Mouse (Mus musculus): ENCODE results near the gene Angptl7. TPM values are rescaled to one million over a fixed set of nuclear protein-coding genes. Genes with fewer than 3 reads are reported as not detected.

The Angptl7 gene
- polyA plus RNA-seq (2017; shearing (Covaris generic)) = under 1 TPM in 1 of 2 experiments, not detected in 1; 0.55 TPM

DNA sequence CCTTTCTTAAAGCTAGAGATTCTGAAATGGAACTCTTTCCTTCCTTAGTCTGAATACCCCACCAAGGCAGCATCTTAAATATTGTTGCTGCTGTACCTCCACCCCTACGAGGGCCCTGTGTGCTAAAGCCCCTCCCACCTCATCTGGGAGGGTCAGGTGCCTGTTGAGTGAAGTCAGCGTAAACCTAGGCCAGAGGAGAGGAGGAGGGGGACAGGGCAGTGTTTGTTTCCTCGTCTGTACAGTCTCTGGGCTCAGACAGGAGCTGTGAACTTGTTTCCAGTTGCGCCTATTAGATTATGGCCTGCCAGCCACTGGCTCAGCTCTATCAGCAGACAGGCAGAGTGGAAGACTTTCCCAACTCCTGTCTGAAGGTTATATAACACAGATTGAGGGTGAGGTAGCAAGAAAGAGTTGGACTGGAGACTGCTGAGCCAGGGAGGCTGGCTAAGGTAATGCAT is at the start of gene Angptl7:
Gene Angptl7, minus strand, starts transcription at position 51 of the 458 bp plus-strand sequence.

DNA sequence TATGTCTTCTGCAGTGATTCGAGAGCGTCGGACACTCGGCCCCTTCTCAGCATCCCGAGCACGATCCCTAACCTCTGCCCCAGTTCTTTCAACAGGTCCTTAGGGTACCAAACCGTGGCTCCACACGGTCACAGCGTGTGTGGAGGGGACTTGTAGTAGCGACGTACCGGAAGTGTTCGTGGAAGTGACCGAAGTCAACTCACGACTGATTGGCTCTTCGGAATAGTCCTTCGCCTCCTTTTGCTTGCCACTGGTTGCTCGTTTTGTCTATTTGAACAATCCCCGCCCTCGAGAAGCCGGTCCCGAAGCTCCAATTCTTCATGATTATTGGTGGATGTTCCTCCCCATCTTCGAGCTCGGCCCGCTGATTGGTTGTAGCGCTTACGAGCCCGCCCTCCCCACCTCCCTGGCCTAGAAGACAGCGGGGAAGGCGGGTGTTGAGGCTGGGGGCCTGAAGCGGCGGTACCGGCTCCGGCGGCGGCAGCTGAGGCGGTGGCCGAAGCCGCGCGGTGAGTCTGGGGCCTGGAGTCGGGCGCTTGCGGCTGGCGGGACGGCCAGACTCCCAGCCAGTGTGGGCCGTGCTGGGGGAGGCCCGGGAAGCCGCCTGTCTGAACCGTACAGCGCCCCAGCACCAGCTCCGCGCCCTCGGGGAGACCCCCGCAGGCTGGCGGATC is 51.9 kb downstream of the Angptl7 start, which contains the start of gene Mtor:
Gene Mtor, plus strand, starts transcription at position 433 of the 674 bp plus-strand sequence.

Other genes with a start within 250 kb of the Angptl7 start
- not detected for gene Disp3, start 212.5 kb downstream of the Angptl7 start, polyA plus RNA-seq (2017; shearing (Covaris generic))
- gene Ubiad1, start 55.7 kb downstream of the Angptl7 start, polyA plus RNA-seq (2017; shearing (Covaris generic)) = 10 to 100 TPM in 1 of 2 experiments, 1 to 10 TPM in 1; 9.9 to 16.0 TPM
- 10 to 100 TPM; 21.0 to 21.2 TPM for gene Mtor, start 51.8 kb downstream of the Angptl7 start, polyA plus RNA-seq (2017; shearing (Covaris generic))
- gene Exosc10, start 58.0 kb upstream of the Angptl7 start, polyA plus RNA-seq (2017; shearing (Covaris generic)) = 10 to 100 TPM; 93.0 to 96.6 TPM
- gene Srm, start 91.0 kb upstream of the Angptl7 start, polyA plus RNA-seq (2017; shearing (Covaris generic)) = 10 to 100 TPM; 51.4 to 97.6 TPM
- gene Masp2, start 102.1 kb upstream of the Angptl7 start, polyA plus RNA-seq (2017; shearing (Covaris generic)) = under 1 TPM in 1 of 2 experiments, not detected in 1; 0.07 TPM
- 100 to 1,000 TPM; 178 to 198 TPM for gene Tardbp, start 126.6 kb upstream of the Angptl7 start, polyA plus RNA-seq (2017; shearing (Covaris generic))
- gene Gm572, start 142.9 kb upstream of the Angptl7 start, polyA plus RNA-seq (2017; shearing (Covaris generic)) = not detected